Mouse (Mus musculus) brain, embryonic 14.5 days (tissue): ENCODE data around the gene Nxn.

Experiments
- CTCF ChIP-seq: fragments of 200-500 bp; IDR thresholded peaks from 2 replicates; pipeline ENCODE4 v1.5.1; 2012; ENCODE audit warnings: inconsistent platforms, mild to moderate bottlenecking, moderate library complexity, borderline replicate concordance; ENCODE audit not compliant: insufficient read depth, insufficient read length; ENCODE audit errors: extremely low read depth
- POLR2A ChIP-seq: fragments of 200-500 bp; IDR thresholded peaks from 2 replicates; pipeline ENCODE4 v1.6.1; 2012; ENCODE audit warnings: mild to moderate bottlenecking, inconsistent platforms, borderline replicate concordance; ENCODE audit not compliant: poor library complexity, insufficient read depth, insufficient read length, severe bottlenecking; ENCODE audit errors: extremely low read depth

DNA sequence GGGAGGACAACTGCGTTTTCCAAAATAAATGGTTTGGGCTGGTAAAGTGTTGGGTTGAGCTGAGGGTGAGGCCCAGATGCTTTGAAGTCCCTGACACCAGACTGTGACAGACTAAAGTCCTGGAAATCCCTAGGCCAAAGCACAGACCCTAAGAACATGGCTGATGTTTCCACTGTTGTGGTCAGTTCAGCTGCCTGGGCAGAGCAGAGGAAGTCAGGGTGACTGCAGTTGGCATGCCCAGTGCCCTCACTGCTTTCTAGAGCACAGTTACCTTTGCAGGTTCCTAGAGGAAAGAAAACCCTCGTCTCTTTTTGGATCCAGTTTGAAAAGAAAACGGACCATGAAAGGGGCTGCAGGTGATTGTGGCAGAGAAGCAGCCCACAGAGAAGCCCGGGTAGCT, 141.6 kb downstream of the Nxn start:
- no peak for TF ChIP-seq CTCF
- TF ChIP-seq POLR2A: no peak
